Mouse (Mus musculus) liver, adult 2 months (tissue): ENCODE data around the gene Kcnq1.

Experiments used
- CTCF ChIP-seq: fragments of 200-500 bp; IDR thresholded peaks from 2 replicates; pipeline ENCODE4 v1.5.1; 2011; ENCODE audit warnings: low read depth, low read length, control low read depth
- POLR2A ChIP-seq: fragments of 200-500 bp; IDR thresholded peaks from 2 replicates; pipeline ENCODE4 v1.6.1; 2011; ENCODE audit warnings: low read length, control low read depth; ENCODE audit not compliant: insufficient read depth; ENCODE audit errors: extremely low read depth

DNA sequence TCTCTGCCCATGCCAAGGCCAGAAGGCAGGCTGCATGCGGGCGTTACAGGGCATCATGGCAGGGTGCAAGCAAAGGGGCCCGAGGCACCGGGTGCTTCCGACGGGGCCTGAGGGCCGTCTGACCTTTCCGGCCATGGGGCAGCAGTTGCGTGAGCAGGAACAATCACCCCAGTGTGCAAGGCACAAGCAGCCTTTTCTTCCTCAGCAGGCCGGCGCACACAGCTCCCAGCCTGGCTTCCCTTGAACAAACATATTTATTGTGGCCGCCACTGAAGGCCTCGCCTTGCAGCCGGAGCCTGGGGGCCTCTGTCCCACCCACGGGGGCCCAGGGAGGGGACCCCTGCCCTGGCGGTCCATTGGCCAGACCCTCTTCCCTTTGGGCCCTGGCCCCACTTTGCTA lies 218.9 kb downstream of the Kcnq1 start:
- TF ChIP-seq CTCF = no peak
- no peak for TF ChIP-seq POLR2A
